Mouse (Mus musculus) layer of hippocampus, adult 9-10 months (tissue): ENCODE measurements around the gene Ppm1h.

Source experiments
- DNase-seq: peaks from one replicate; pipeline ENCODE4 v3.0.0; 2022; ENCODE audit warnings: low spot score

Gene Ppm1h

DNA sequence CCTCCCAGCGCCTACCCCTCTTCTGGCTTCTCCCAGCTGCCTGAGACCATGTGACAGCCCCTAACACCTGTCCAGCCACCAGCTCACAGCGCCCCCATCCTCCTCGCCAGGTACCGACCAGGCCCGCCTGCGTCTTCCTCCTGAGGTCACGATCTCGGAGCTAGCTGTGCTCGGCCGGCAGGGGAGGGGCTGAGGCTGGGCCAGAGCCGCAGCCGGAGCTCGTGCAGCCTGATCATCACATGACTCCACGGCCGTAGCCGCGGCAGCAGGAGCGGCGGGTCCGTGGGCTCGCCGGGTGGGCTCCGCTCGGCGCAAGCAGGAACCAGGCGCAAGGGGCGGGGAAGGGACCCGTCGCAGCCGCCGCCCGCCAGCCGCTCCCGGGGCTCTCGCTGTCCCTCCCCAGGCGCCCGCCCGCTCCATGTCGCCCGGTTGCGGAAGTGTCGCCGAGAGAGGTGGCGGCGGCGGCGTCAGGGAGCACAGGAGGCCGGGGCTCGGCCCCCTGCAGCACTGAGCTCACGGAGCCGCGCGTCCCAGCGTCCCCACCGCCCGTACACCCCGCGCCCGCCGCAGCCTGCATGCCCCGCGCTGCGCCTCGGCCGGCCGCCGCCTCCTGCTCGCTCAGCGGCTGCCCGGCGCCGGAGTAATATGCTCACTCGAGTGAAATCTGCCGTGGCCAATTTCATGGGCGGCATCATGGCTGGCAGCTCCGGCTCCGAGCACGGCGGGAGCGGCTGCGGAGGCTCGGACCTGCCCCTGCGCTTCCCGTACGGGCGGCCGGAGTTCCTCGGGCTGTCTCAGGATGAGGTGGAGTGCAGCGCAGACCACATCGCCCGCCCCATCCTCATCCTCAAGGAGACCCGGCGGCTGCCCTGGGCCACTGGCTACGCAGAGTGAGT, at the start of gene Ppm1h:
Gene Ppm1h (plus strand): TSS at position 222 of the 896 bp plus-strand sequence.
- DNase-seq: no peak

DNA sequence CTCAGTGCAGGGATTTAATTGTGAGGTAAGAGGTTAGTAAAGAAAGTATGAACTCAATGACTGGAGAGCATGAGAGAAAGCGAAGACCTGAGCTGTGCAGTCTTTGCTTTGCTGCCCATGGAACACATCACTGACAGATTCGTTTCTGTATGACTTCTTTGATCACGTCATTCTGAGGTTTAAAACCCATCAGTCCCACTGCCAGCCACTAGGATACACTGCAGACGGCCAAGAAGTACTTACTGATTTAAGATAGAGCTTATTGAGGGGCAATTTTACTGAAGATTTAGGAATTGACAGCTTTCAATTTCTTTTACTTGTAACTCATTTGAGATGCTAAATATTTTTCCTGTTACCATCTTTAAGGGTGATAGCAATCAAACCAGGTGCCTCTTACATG, 49.6 kb upstream of the Ppm1h start:
- no peak for DNase-seq

GRCm38 (mm10) chr10:122639879-122640278, 38.7 kb upstream of the Ppm1h start:
- DNase-seq: no peak

DNA sequence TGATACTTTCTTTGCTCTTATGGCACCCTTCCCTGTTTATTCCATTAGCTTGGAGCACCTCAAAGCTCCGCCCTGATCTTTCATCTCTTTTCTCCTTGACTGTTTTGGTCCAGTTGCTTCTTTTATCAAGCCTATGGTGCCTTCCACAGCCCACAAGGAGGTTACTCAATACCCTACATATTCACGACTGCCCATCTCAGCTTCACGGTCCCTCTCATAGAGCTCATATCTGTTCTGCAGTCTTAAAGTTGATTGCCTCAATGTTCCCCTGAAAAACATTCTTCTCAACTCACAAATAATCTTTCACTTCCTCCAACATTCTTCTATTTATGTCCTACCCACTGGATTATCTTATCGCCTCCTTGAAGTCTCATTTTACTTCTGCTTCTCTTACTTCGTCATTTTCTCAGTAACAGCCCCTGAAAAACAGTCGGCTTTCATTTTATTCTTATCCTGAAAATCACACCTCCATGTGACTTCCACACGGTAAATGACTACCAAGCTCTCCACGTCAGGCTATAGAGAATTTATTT, 37.2 kb upstream of the Ppm1h start:
- no peak for DNase-seq

DNA sequence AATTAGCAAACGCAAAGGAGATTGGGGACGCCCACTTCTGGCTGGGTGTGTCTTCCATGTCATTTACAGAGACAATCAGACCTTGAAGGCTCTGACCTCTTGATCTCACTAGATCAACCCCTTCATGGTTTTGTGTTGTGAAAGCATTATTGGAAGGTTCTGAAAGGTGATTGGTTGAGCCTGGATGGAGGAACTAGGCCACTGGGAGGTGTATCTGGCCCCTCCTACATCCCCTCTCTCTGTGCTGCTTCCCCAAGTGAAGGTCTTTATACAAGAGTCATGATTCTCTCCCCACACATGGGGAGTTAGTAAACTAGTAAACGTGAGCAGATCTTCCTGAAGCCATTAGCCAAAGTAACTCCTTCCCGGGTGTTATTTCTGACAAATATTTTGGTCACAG, 36.4 kb upstream of the Ppm1h start:
- DNase-seq: no peak

GRCm38 (mm10) chr10:122651932-122652331, 26.6 kb upstream of the Ppm1h start:
- DNase-seq: no peak

DNA sequence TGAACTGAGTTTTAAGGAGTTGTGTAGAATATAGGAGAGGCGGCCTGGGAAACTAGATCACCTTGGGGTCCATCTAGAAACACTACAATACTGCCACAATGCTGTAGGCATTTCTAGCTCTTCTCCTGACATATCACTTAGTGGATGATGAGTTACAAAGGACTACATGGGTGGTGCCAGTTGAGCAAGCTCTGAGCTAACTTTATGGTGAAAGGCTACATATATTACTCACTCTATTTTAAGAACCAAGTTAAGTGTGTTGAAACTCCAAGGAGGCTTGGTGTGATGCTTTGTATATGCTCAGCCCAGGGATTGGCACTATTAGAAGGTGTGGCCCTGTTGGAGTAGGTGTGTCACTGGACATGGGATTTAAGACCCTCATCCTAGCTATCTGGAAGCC, 26.0 kb upstream of the Ppm1h start:
- DNase-seq: no peak

GRCm38 (mm10) chr10:122665652-122666051, 12.9 kb upstream of the Ppm1h start:
- no peak for DNase-seq

- DNase-seq: no peak
Measured at GRCm38 (mm10) chr10:122671253-122671652, 7.3 kb upstream of the Ppm1h start.

GRCm38 (mm10) chr10:122672044-122672443, 6.5 kb upstream of the Ppm1h start:
- DNase-seq: no peak

GRCm38 (mm10) chr10:122679437-122680045, 979 bp downstream of the Ppm1h start:
- DNase-seq: peak; percentile 30

GRCm38 (mm10) chr10:122680387-122681084, 2.0 kb downstream of the Ppm1h start:
- DNase-seq: peak; percentile 20

DNA sequence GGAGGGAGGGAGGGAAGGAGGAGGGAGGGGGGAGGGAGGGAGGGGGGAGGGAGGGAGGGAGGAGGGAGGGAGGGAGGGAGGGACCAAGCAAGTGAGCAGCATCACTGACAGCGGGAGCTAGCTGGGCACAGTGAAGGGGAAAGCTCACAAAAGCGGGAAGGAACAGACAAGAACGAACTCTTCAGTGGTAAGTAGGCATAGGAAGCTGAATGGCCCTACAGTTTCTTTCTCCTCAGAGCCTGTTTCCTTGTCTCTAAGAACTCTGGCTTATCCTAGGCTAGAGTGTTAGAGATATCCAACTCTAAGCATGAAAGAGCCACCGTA, 2.5 kb downstream of the Ppm1h start:
- no peak for DNase-seq

DNA sequence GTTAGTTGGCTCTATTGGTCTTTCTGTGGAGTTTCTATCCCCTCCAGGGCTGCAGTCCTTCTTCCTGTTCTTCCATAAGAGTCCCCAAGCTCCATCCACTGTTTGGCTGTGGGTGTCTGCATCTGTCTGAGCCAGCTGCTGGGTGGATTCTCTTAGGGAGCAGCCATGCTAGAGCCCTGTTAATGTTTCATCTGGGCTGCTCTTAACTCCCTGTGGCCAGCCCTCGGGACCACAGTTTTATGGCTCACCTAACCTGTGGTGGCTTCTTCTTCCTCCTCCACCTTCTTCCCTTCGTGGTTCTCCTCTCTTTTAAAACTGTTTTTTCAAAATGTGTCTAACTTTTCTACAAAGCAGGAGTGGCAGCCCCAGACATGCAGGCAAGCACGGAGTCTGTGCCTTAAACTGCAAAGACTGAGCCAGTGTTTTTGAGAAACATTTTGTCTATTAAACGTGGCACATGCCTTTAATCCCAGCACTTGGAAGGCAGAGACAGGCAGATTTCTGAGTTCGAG, 5.3 kb downstream of the Ppm1h start:
- no peak for DNase-seq

DNA sequence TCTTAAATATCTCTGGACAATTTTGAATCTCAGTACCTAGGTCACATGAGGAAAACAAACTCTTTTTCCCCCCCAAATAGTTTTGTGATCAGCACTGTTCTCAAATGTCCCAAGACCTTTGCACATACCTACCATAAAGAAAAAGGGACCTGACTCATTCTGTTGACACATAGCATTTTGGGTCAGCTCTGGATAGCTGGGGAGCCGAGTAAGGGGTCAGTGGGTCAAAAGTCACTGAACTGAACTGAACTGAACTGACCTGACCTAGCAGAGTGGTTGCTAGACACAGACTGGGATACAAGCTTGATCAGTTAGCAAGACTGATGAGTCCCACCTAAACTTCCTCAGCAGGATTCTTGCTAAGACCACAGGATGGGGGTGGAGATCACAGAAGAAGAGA, 6.7 kb downstream of the Ppm1h start:
- DNase-seq: no peak

DNA sequence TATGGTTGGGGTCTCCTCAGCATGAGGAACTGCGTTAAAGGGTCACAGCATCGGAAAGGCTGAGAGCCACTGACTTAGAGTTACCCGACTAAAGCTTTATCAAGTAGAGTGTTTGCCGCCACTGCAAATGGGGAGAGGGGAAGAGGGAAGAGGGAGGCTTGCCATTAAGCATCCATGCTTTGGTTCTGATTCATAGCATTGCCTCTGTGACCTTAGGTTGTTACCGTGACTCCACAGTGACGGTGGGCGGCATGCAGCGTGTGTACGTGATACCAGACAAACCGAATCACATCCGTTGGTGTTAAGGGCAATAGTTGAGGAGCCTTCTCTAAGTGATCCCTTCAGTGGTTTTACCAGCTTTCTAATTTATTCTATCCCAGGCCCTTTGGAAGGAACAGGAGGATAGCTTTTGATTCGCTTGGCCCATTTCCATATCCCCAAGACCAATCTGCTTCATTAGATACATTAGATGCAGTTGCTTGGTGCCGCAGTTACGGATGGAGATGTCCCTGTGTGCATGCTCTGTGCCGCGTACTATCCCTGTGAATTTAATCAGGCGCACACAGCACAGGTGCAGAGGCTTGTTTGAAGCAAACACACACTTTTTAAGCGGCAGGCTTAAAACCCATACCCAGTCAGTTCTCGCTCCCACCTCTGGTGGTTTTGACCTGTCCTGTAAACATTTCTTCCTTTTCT, 7.4 kb downstream of the Ppm1h start:
- no peak for DNase-seq

DNA sequence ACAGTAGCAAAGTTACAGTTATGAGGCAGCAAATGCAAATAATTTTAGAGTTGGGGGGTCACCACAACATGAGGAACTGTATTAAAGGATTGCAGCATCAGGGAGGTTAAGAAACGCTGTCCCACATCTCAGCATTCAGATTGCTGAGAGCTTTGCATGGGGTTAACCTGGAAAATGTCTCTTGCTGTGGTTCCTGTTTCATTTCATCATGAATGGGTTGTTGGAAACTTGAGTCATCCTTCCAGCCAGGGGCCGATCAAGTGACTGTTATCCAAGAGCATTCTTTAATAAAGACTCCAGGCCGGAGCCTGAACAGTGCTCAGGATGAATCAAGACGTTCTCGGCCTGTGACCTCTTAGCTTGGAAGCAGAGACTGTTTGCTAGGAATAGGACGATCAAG, 12.1 kb downstream of the Ppm1h start:
- DNase-seq: no peak

GRCm38 (mm10) chr10:122693158-122693777, 14.7 kb downstream of the Ppm1h start:
- DNase-seq: no peak

- DNase-seq: no peak
Measured at GRCm38 (mm10) chr10:122693911-122694618, 15.5 kb downstream of the Ppm1h start.

DNA sequence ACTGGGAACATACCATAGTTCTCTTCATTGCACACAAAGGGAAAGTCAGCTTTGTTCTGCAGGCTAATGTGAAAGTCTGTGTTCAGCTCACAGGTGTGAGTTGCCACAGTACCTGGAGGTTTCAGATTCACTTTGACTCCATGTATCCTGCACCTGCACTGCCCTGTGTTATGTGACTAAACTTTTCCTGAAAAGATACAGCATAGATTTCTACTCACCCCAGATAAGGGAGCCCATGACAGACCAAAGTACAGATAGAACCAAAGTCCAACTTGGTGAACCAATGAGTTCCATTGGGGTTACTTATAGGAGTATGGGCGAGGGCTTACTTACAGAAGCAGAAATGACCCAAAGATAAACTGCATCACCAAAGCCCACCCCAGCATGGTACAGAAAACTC, 17.8 kb downstream of the Ppm1h start:
- no peak for DNase-seq

DNA sequence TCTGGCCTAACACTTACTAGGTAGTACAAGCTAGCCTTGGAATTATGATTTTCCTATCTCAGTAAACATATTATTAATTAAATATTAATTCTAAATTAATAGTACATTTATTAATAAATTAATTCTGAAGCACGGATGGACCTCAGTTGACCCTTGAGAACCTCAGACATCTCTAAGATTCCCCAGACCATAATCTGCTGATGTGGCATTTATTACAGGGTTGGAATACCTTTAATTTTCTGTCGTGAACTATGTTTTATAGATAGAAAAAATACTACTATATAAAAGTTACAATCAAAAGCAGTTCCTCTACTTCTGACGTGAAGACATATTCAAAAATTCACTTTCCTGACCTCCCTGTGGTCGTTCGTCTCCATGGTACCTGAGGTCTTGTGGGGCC, 19.8 kb downstream of the Ppm1h start:
- DNase-seq: no peak
